Mouse (Mus musculus) MEL-GATA-1-ER (cell line): Measurements from ENCODE around the gene B3gnt3.
A peak's percentile ranks its signal among the peaks of the same experiment; 100 is the strongest.
"Not testable (repeated sequence)": the region's sequence is repeated elsewhere in the genome, so short reads cannot be mapped to it uniquely, and the experiment has no call there.

Experiments
- DNase-seq: peaks from one replicate; pipeline ENCODE4 v3.0.0-alpha.2; 2012; ENCODE audit warnings: low read depth; ENCODE audit errors: extremely low read depth

The B3gnt3 gene

GRCm38 (mm10) chr8:71701414-71702086, at the start of gene B3gnt3:
Gene B3gnt3, minus strand, starts transcription at chr8:71701789.
- no peak for DNase-seq

GRCm38 (mm10) chr8:71749321-71750075, 47.9 kb upstream of the B3gnt3 start:
- DNase-seq: not testable (repeated sequence)

- not testable (repeated sequence) for DNase-seq
Measured at GRCm38 (mm10) chr8:71747082-71747481, 45.5 kb upstream of the B3gnt3 start.

DNA sequence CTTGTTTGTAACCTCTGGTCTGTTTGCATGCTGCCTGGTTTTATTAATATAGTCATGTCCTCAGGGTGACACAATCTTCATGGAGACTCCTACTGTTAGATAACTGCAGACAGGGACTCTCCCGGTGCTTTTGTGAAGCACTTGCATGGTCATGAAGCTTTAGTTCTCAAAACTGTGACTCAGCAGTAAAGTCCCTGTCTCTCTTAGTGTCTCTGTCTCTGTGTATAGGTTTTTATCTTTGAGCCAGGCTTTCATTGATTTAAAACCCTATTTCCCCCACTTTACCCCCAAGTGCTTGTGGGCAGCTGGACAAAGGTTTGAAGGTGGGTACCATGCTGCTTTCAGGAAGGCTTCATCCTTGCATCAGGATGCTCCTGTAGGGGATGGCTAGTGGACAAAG, 43.7 kb upstream of the B3gnt3 start:
- DNase-seq: no peak

- DNase-seq: no peak
Measured at GRCm38 (mm10) chr8:71742783-71743182, 41.2 kb upstream of the B3gnt3 start.

- DNase-seq: no peak
Measured at GRCm38 (mm10) chr8:71741687-71742114, 40.1 kb upstream of the B3gnt3 start.

- DNase-seq: no peak
Measured at GRCm38 (mm10) chr8:71741226-71741625, 39.6 kb upstream of the B3gnt3 start.

DNA sequence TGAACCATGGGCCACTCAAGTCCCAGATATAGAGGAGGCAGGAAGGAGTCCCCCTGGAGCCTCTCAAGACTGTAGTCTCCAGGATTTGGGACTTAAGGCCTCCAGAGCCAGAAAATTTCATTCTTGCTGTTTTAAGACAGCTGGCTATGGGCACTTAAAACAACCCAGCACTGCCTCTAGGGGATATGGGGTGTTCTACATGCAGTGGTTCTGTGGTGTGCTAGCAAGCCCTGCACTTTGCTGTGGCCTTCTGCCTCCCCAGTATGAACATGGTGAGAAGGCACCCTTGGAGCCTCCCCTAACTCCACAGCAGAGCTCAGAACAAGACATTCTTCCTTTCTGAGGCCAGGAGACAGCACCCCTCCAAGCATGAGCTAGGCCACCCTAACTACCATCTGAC, 36.7 kb upstream of the B3gnt3 start:
- not testable (repeated sequence) for DNase-seq

- DNase-seq: no peak
Measured at GRCm38 (mm10) chr8:71731652-71732230, 30.2 kb upstream of the B3gnt3 start.

DNA sequence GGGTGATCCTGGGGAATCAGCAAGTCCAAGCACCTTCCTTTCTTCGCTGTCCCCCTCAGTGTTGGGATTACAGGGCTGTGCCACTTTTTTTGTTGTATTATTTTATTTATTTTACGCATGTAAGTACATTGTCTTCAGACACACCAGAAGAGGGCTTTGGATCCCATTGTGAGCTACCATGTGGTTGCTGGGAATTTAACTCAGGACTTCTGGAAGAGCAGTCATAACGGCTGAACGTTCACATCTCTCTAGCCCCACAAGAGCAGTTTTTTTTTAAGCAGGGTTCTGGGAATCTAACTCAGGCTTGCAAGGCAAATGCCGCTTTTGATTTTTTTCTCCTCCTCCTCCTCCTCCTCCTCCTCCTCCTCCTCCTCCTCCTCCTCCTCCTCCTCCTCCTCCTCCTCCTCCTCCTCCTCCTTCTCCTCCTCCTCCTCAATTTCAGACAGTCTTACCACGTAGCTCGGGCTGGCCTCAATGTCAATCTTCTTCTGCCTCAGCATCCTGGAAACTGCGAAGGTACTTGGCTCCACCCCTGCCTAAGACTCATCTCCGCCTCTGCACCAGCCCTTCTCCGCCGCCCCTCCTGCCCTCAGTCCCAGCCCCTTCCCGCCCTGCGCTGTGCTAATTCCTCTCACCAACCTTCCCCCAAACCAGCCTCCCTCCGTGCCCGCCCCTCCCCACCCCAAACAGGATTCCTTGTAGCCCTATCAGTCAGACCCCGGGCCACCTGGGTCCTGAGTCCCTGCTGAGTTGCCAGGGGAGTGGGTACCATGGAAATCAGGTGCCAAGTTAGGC, 27.4 kb upstream of the B3gnt3 start:
- no peak for DNase-seq

DNA sequence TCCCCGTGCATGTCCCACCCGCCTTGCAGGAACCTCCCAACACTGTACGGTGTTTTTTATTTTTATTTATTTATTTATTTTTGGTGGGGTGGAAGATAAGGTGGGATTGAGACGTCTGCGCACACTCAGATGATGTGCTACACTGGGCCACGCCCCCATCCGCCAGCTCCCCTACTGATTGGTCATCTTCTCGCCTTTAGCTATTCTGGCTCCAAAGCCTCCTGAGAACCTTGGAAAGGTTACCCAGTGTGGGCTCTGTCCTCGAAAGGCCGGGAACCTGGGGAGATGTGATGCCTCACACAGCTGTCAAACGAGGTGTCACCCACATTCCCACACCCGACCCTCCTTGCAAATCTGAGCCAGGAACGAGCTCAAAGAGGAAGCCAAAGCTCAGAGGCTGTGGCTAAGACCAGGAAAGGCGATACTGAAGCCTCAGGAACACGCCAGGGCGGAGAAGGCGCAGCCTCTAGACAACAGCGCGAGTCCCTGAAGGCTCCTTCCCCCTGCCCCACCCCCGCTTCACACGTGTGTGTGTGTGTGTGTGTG, 26.7 kb upstream of the B3gnt3 start:
- DNase-seq: no peak

GRCm38 (mm10) chr8:71725122-71725924, 23.7 kb upstream of the B3gnt3 start, which contains the start of gene Fcho1:
Gene Fcho1, minus strand, starts transcription at chr8:71725716.
- peak; percentile 79 for DNase-seq

DNA sequence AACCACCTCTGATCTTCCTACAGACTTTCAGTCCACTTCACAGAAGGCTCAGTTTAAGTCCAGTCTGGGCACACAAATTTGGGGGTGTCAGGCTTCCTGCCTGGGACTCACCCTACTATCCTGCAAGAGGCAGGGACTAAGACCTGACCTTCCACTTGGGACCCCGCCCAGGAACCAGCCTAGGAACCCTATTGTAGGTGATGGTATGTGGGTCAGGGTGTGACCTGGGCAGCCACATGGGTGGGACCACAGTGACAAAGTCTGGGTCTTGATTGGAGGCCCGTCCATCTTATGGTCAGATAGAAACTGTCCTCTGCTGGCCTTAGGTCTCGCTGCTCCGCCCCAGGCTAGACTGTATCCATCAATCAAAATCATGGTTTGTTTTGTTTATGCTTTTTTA, 22.8 kb upstream of the B3gnt3 start:
- DNase-seq: no peak

DNA sequence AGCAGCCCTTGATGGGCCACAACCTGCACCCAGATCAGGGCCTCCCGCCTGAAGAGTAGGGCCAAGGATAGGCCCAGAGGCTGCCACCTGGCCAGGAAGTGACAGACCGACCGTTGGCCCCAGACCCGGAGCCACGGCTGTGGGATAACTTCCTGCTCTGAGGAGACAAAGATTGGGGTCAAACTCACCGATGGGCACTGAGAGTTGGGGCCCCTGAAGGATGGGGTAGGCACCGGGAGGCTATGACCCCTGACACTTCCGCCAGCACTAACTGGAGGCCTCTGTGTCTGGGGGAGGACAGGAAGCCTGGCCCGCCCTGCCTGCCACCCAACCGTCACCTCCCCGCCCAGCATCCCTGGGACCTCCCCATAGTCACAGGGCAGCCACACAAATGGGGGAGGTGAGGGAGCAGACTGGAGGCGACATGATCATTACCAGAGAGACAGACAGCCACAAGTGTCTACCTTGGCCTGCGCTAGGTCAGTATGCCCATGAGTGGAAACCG, 21.5 kb upstream of the B3gnt3 start:
- no peak for DNase-seq

DNA sequence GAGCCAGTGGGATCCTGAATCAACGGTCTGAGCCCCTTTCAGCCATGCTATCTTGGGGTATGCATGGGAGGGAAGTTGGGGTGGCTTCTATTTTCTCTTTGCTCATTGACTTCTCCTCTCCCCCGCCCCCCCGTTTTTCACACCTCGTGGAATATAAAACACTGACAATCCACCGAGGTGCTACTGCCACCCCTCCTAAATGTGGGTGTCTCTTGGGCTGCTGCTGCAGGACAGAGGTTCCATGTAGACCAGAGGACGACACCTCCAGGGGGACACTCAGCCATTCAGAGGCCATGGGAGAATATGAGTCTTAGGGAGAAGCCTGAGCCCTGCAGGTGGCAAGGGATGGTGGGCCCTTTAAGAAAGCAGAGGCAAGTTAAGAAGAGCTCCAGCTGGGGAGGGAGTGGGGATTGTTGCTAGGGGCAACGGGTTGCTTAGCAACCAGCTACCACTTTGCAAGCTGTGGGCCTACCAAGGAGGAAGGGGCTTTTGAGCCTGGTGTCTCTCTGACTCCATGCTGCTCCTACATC, 18.4 kb upstream of the B3gnt3 start:
- no peak for DNase-seq

GRCm38 (mm10) chr8:71719218-71719617, 17.6 kb upstream of the B3gnt3 start:
- DNase-seq: peak; percentile 52

DNA sequence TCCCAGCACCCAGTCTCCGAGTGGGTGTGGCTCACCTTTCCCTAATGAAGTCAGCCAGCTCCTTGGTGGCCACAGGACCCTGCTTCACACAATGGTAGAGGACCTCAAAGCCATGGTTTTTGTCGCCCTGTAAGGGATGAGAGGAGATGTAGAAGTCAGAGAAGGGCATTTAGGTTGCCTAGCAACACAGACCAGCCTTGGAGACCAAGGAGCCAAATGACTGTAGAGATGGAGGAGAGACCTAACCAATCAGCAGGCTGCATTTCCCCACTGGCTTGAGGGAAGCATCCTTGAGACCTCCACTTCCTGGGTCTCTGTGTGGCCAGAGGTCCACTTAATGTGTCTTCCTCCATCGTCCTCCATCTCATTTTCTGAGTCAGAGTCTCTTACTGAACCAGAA, 16.7 kb upstream of the B3gnt3 start:
- DNase-seq: no peak

DNA sequence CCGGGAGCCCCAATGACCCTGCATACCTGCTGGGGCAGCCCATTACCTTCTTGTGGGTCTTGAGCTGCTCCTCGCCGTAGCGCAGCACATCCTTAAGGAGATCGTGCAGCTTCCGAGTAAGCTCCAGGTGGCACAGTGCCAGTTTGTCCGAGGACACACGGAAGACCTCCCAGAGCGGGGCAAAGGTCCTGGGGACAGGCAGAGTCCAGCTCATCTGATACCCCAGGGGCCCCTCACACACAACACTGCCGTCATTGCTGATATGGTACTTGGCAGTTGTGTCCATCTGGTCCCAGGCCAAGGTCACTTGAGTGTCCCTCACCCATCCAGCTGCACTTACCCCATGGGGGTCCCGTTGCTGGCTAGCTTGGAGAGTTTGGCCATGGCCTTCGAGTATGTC, 15.5 kb upstream of the B3gnt3 start:
- DNase-seq: no peak

- no peak for DNase-seq
Measured at GRCm38 (mm10) chr8:71716561-71717053, 15.0 kb upstream of the B3gnt3 start.

DNA sequence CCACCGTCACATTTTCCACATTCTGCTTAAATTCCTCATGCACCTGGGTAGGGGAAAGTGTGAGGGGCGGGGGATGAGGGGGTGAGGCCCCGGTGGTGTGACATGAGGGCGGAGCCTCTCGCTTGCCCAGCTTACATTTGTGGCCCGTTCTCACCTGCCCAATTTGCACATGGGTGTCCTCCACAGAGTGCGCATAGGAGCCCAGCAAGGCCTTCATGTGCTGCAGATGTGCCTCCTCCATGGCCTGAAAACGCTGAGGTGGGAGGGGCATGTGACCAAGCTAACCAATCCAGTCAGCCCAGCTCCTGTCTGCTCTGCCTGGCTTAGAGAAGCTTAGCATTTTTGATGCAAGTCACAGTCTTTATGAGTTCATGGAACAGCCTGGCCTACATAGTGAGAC, 13.9 kb upstream of the B3gnt3 start:
- DNase-seq: no peak
